Mouse (Mus musculus) adrenal gland, postnatal 10 days (tissue): ENCODE measurements at regions not wholly inside any gene's neighbourhood (a gene's known extent, or its start where the extent isn't known, plus 50 kb on each side); places are given as distances from the start of the nearest gene placed in this dataset.

ENCODE experiments used
- DNase-seq: peaks from one replicate; pipeline ENCODE4 v3.0.0; 2021; ENCODE audit warnings: mixed read lengths

- no peak for DNase-seq
These were observed 75.3 kb upstream of the Map2 start for GRCm38 (mm10) chr1:66099562-66100444.

GRCm38 (mm10) chr1:66101419-66101818 is 73.7 kb upstream of the Map2 start:
- DNase-seq = peak; percentile 2

GRCm38 (mm10) chr1:66104493-66104892 is 70.6 kb upstream of the Map2 start:
- peak; percentile 4 for DNase-seq

- DNase-seq = no peak
These were observed 69.9 kb upstream of the Map2 start for GRCm38 (mm10) chr1:66105206-66105605.

GRCm38 (mm10) chr1:66108051-66108450 is 67.0 kb upstream of the Map2 start:
- DNase-seq = peak; percentile 67

- peak; percentile 17 for DNase-seq
These were observed 61.2 kb upstream of the Map2 start for GRCm38 (mm10) chr1:66113916-66114315.

- DNase-seq = peak; percentile 23
These were observed 59.7 kb upstream of the Map2 start for GRCm38 (mm10) chr1:66115330-66115729.
